Mouse (Mus musculus) heart, embryonic 16.5 days (tissue): Measurements from ENCODE around the gene Glrx3. TPM values are rescaled to one million over a fixed set of nuclear protein-coding genes. Genes with fewer than 3 reads are reported as not detected.

ENCODE experiments used
- ATAC-seq: fragments of 200-750 bp; cut with Nextera tagmentation; replicated peaks from 2 replicates; pipeline ENCODE4 v1.8.0; 2017; ENCODE audit warnings: moderate number of reproducible peaks; ENCODE audit not compliant: insufficient read depth, low FRiP score; ENCODE audit errors: extremely low read depth
- H3K27ac ChIP-seq: fragments of 300-500 bp; sonication (generic); 2 replicates; pipeline ENCODE4 v1.5.1; 2014; ENCODE audit warnings: mild to moderate bottlenecking, low read length, control low read depth, moderate library complexity
- H3K27me3 ChIP-seq: fragments of 300-500 bp; sonication (generic); 2 replicates; pipeline ENCODE4 v1.6.1; 2014; ENCODE audit warnings: low read length, mixed read lengths; ENCODE audit not compliant: control insufficient read depth, insufficient read depth
- H3K36me3 ChIP-seq: fragments of 300-500 bp; sonication (generic); 2 replicates; pipeline ENCODE4 v1.6.1; 2014; ENCODE audit not compliant: control insufficient read depth, insufficient read depth
- H3K4me1 ChIP-seq: fragments of 300-500 bp; sonication (generic); 2 replicates; pipeline ENCODE4 v1.6.1; 2014; ENCODE audit warnings: low read length, mixed read lengths; ENCODE audit not compliant: control insufficient read depth, insufficient read depth
- H3K4me2 ChIP-seq: fragments of 300-500 bp; sonication (generic); 2 replicates; pipeline ENCODE4 v1.6.1; 2014; ENCODE audit warnings: low read depth, mild to moderate bottlenecking, control low read depth, low read length
- H3K4me3 ChIP-seq: fragments of 300-500 bp; sonication (generic); 2 replicates; pipeline ENCODE4 v1.5.1; 2014; ENCODE audit warnings: mild to moderate bottlenecking, control low read depth, low read length
- H3K9ac ChIP-seq: fragments of 300-500 bp; sonication (generic); 2 replicates; pipeline ENCODE4 v1.6.1; 2014; ENCODE audit warnings: low read length, control low read depth
- H3K9me3 ChIP-seq: fragments of 300-500 bp; sonication (generic); replicated peaks from 2 replicates; pipeline ENCODE4 v1.6.1; 2016; ENCODE audit warnings: low read length; ENCODE audit not compliant: control insufficient read depth
- WGBS: fragments of 180-500 bp; shearing (Covaris S2); extraction: QIAGEN DNeasy Blood & Tissue Kit; methylation state at CpG from one replicate; pipeline ENCODE4 v1.1.7; 2014; 5-methylcytosine and 5-hydroxymethylcytosine counted together
- polyA plus RNA-seq: library from polyadenylated mRNA; unstranded; fragments of >200 nt; fragmentation: Nextera tagmentation; extraction: Ambion mirVana; gene quantifications from 2 replicates; pipeline ENCODE4 v1.2.1, GENCODE M21; 2015

The Glrx3 gene
- polyA plus RNA-seq, 1 experiment from 2014 or later: 176 TPM

GRCm38 (mm10) chr7:137445321-137445720 is 7.9 kb downstream of the Glrx3 start:
- Histone ChIP-seq H3K9me3 (no peaks in the 10 kb centered on the region; the same call in 1 of the 2 replicates), H3K9ac (no peak overlapping the region), H3K36me3 (peaks cover 22% of the 10 kb centered on the region), H3K4me3 (no peak overlapping the region), H3K4me1 (peaks cover 7% of the 10 kb centered on the region), H3K4me2 (no peak overlapping the region), H3K27me3 (no peaks in the 10 kb centered on the region), H3K27ac (no peak overlapping the region)
- WGBS: 95% methylated on average over 12 of the region's 12 CpGs
- ATAC-seq: no peak

DNA sequence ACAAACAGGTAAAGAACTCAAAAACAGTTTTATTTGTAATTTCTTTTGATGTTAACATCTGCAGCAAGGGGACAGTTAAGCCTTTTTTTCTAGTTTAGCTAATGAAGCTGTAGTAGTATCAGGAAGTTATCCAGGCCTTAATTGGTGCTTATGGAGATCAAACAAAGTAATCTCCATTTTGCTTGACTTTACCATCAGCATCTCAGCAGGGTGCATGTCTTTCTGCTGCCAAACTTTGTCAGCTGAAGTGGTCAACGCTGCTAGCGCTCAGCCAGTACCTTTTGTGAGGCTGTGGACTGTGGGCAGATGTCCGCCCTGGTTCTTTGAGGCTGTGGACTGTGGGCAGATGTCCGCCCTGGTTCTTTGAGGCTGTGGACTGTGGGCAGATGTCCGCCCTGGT is 24.0 kb downstream of the Glrx3 start:
- Histone ChIP-seq H3K27ac (no peak overlapping the region), H3K4me1 (no peaks in the 10 kb centered on the region), H3K4me2 (no peak overlapping the region), H3K36me3 (peaks cover 37% of the 10 kb centered on the region), H3K9me3 (no peaks in the 10 kb centered on the region), H3K4me3 (no peak overlapping the region), H3K9ac (no peak overlapping the region), H3K27me3 (no peaks in the 10 kb centered on the region)
- ATAC-seq: no peak
- WGBS: 74% methylated on average over 5 of the region's 5 CpGs

- Histone ChIP-seq H3K27ac (no peak overlapping the region), H3K4me2 (no peak overlapping the region), H3K4me3 (no peak overlapping the region), H3K27me3 (no peaks in the 10 kb centered on the region), H3K9ac (no peak overlapping the region), H3K36me3 (peaks cover 38% of the 10 kb centered on the region), H3K9me3 (no peaks in the 10 kb centered on the region), H3K4me1 (no peaks in the 10 kb centered on the region)
- 79% methylated on average over 4 of the region's 4 CpGs for WGBS
- no peak for ATAC-seq
Observed at GRCm38 (mm10) chr7:137468174-137468573, 30.8 kb downstream of the Glrx3 start.

- H3K9ac ChIP-seq: no peak overlapping the region
- no peaks in the 10 kb centered on the region for H3K9me3 ChIP-seq
- H3K4me3 ChIP-seq: no peak overlapping the region
- no peak overlapping the region for H3K27ac ChIP-seq
- peaks cover 1% of the 10 kb centered on the region; the same call in 1 of the 2 replicates for H3K27me3 ChIP-seq
- ATAC-seq: no peak
- no peak overlapping the region for H3K4me2 ChIP-seq
- peaks cover 18% of the 10 kb centered on the region for H3K36me3 ChIP-seq
- 58% methylated on average over 7 of the region's 7 CpGs for WGBS
- no peaks in the 10 kb centered on the region for H3K4me1 ChIP-seq
Observed at GRCm38 (mm10) chr7:137471431-137472120, 34.2 kb downstream of the Glrx3 start.

GRCm38 (mm10) chr7:137472149-137472548 is 34.7 kb downstream of the Glrx3 start:
- H3K4me3 ChIP-seq: no peak overlapping the region
- no peak for ATAC-seq
- H3K4me2 ChIP-seq: no peak overlapping the region
- no peaks in the 10 kb centered on the region for H3K9me3 ChIP-seq
- H3K36me3 ChIP-seq: peaks cover 13% of the 10 kb centered on the region
- peaks cover 7% of the 10 kb centered on the region; the same call in 1 of the 2 replicates for H3K27me3 ChIP-seq
- WGBS: 78% methylated on average over 6 of the region's 6 CpGs
- H3K4me1 ChIP-seq: no peaks in the 10 kb centered on the region
- no peak overlapping the region for H3K9ac ChIP-seq
- H3K27ac ChIP-seq: no peak overlapping the region

GRCm38 (mm10) chr7:137477950-137478620 is 40.7 kb downstream of the Glrx3 start:
- H3K4me2 ChIP-seq: peak overlapping the region; percentile 57
- H3K27me3 ChIP-seq: peaks cover 17% of the 10 kb centered on the region; the same call in 1 of the 2 replicates
- H3K9ac ChIP-seq: peak overlapping the region; percentile 24; the same call in 1 of the 2 replicates
- 0 out of 2 replicates have a peak, but pooled peaks cover 2% of the 10 kb centered on the region for H3K4me1 ChIP-seq
- H3K4me3 ChIP-seq: peak overlapping the region; percentile 26; the same call in 1 of the 2 replicates
- WGBS: 15% methylated on average over 30 of the region's 30 CpGs
- no peaks in the 10 kb centered on the region for H3K36me3 ChIP-seq
- H3K27ac ChIP-seq: no peak overlapping the region
- ATAC-seq: peak; percentile 88
- no peaks in the 10 kb centered on the region for H3K9me3 ChIP-seq

DNA sequence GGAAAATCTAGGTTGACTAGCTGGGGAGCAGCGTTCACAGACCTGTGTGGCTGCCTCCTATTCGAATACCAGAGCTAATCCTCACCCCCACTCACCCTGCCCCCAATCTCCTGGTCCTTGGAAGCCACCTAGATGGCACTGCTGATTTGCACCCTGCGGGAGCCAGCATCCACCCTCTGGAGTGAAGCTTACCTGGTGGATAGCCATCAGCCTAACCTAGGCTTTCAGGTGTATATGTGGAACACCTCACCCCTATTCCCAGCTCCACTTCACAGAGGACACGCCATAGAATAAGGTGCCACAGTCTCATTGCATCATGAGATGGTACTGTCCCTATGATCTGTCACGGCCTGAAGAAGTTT is 41.2 kb downstream of the Glrx3 start:
- Histone ChIP-seq H3K9me3 (no peaks in the 10 kb centered on the region), H3K4me2 (peak overlapping the region; percentile 57), H3K27ac (no peak overlapping the region), H3K4me1 (0 out of 2 replicates have a peak, but pooled peaks cover 2% of the 10 kb centered on the region), H3K9ac (peak overlapping the region; percentile 24; the same call in 1 of the 2 replicates), H3K4me3 (peak overlapping the region; percentile 26; the same call in 1 of the 2 replicates), H3K36me3 (no peaks in the 10 kb centered on the region), H3K27me3 (peaks cover 17% of the 10 kb centered on the region; the same call in 1 of the 2 replicates)
- 23% methylated on average over 5 of the region's 5 CpGs for WGBS
- no peak for ATAC-seq

DNA sequence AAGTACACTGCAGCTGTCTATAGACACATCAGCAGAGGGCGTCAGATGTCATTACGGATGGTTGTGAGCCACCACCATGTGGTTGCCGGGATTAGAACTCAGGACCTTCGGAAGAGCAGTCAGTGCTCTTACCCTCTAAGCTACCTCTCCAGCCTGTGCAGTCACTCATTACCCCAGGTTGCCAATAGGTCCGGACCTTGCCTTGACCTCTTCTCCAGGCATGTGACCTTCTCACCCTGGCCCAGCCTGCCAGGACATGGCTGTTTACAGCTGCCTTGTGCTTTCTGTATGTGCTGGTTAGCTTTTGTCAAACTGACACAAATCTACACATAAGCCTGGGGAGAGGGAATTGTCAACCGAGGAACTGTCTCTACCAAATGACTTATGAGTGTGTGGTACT is 43.4 kb downstream of the Glrx3 start:
- H3K4me1 ChIP-seq: 0 out of 2 replicates have a peak, but pooled peaks cover 2% of the 10 kb centered on the region
- no peak overlapping the region for H3K27ac ChIP-seq
- no peak overlapping the region for H3K4me3 ChIP-seq
- ATAC-seq: no peak
- no peak overlapping the region for H3K4me2 ChIP-seq
- peaks cover 17% of the 10 kb centered on the region; the same call in 1 of the 2 replicates for H3K27me3 ChIP-seq
- WGBS: 80% methylated on average over 6 of the region's 6 CpGs
- no peaks in the 10 kb centered on the region for H3K9me3 ChIP-seq
- H3K36me3 ChIP-seq: no peaks in the 10 kb centered on the region
- no peak overlapping the region for H3K9ac ChIP-seq

GRCm38 (mm10) chr7:137483987-137484386 is 46.6 kb downstream of the Glrx3 start:
- Histone ChIP-seq H3K36me3 (no peaks in the 10 kb centered on the region), H3K27me3 (peaks cover 3% of the 10 kb centered on the region; the same call in 1 of the 2 replicates), H3K4me2 (no peak overlapping the region), H3K27ac (no peak overlapping the region), H3K9ac (no peak overlapping the region), H3K4me3 (no peak overlapping the region), H3K9me3 (no peaks in the 10 kb centered on the region), H3K4me1 (no peaks in the 10 kb centered on the region)
- ATAC-seq: no peak
- 80% methylated on average over 11 of the region's 11 CpGs for WGBS
